Mouse (Mus musculus) stomach, embryonic 16.5 days (tissue): ENCODE data around the gene 9230112D13Rik. TPM values are rescaled to one million over a fixed set of nuclear protein-coding genes. Genes with fewer than 3 reads are reported as not detected.

Experiments
- polyA plus RNA-seq: library from polyadenylated mRNA; unstranded; fragments of >200 nt; fragmentation: Nextera tagmentation; extraction: Ambion mirVana; gene quantifications from 2 replicates; pipeline ENCODE4 v1.2.1, GENCODE M21; 2015

The 9230112D13Rik gene
- polyA plus RNA-seq, 1 experiment from 2014 or later: not detected

Other genes with a start within 250 kb of the 9230112D13Rik start
- 5.6 and 6.1 TPM in 2 replicates for gene Shld2, start 212.3 kb downstream of the 9230112D13Rik start, polyA plus RNA-seq
- 62.5 and 64.0 TPM in 2 replicates for gene Glud1, start 212.1 kb downstream of the 9230112D13Rik start, polyA plus RNA-seq
- gene Fam25c, start 167.4 kb downstream of the 9230112D13Rik start, polyA plus RNA-seq: 23.6 and 47.2 TPM in 2 replicates
- gene Sncg, start 148.0 kb downstream of the 9230112D13Rik start, polyA plus RNA-seq: 31.3 and 35.0 TPM in 2 replicates
- 8.5 and 9.1 TPM in 2 replicates for gene Mmrn2, start 147.3 kb downstream of the 9230112D13Rik start, polyA plus RNA-seq
- 22.4 and 22.9 TPM in 2 replicates for gene Bmpr1a, start 19.5 kb downstream of the 9230112D13Rik start, polyA plus RNA-seq
- 4.4 and 30.9 TPM in 2 replicates for gene Ldb3, start 65.9 kb upstream of the 9230112D13Rik start, polyA plus RNA-seq
- 0.06 TPM in 1 of 2 replicates, not detected in the other for gene Opn4, start 77.3 kb upstream of the 9230112D13Rik start, polyA plus RNA-seq
- gene Wapl, start 151.1 kb upstream of the 9230112D13Rik start, polyA plus RNA-seq: 17.4 and 22.5 TPM in 2 replicates